29 mouse cellular contexts compared by ENCODE assay signal in the genomic region with DNA sequence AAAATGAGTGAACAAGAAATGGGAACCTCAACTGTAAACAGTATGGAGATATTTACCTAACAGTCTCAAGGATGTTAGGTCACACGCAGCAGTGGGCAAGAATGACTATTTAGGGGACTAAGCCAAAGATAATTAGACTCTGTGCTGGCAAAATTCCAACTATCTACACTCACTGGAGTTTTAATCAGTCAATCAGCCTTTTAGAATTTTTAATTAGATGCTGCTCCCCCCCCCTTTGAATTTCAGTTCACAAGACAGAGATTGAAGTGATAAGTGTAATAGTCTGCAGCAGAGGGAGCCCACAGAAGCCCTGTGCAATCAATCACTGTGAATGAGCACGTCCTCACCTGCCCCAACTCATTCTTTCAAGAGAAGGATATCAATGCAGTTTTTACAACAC.
DNase-seq lines count a peak whose midpoint lies in the region; ATAC-seq lines count a peak whose summit lies in the region.
"Had no signal": no experiment of that assay in that cellular context is flagged by ENCODE, and none has a peak within 500 bp of the region (broad histone marks: within the 10 kb centered on the region; RNA-seq: fewer than 3 reads in every experiment).

No protein-coding gene starts in this region.

- H3K27me3 ChIP-seq in hindbrain, embryonic 14.5 days (ENCODE audit: control insufficient read depth, insufficient read depth, low read length): no peaks in the 10 kb centered on the region
- H3K27me3 ChIP-seq in hindbrain, embryonic 12.5 days: no peaks in the 10 kb centered on the region
- H3K27me3 ChIP-seq in midbrain, embryonic 14.5 days (ENCODE audit: control insufficient read depth, insufficient read depth, low read length): no peaks in the 10 kb centered on the region
- H3K27me3 ChIP-seq in midbrain, embryonic 16.5 days (ENCODE audit: control insufficient read depth, insufficient read depth, low read depth, low read length): no peaks in the 10 kb centered on the region
- H3K27me3 ChIP-seq in forebrain, embryonic 13.5 days: no peaks in the 10 kb centered on the region
- no peaks in the 10 kb centered on the region for H3K27me3 ChIP-seq in forebrain, embryonic 16.5 days (replicated peaks; ENCODE audit: control insufficient read depth, insufficient read depth, low read length)
- H3K27me3 ChIP-seq: embryonic facial prominence, embryonic 12.5 days; heart, embryonic 13.5 days; kidney, embryonic 15.5 days; limb, embryonic 12.5 days; liver, embryonic 15.5 days; lung, embryonic 15.5 days; megakaryocyte, embryonic 14.5 days; neural tube, embryonic 15.5 days had no signal

- no peak overlapping the region for H3K4me2 ChIP-seq in hindbrain, embryonic 14.5 days (replicated peaks)
- H3K4me2 ChIP-seq in hindbrain, embryonic 12.5 days (replicated peaks): no peak overlapping the region
- no peak overlapping the region for H3K4me2 ChIP-seq in midbrain, embryonic 14.5 days (ENCODE audit: low read length)
- no peak overlapping the region for H3K4me2 ChIP-seq in midbrain, embryonic 16.5 days (ENCODE audit: low read length)
- no peak overlapping the region for H3K4me2 ChIP-seq in forebrain, embryonic 13.5 days
- no peak overlapping the region for H3K4me2 ChIP-seq in forebrain, embryonic 16.5 days (ENCODE audit: low read length)
- H3K4me2 ChIP-seq: embryonic facial prominence, embryonic 12.5 days; heart, embryonic 13.5 days; kidney, embryonic 15.5 days; limb, embryonic 12.5 days; liver, embryonic 15.5 days; lung, embryonic 15.5 days; neural tube, embryonic 15.5 days had no signal

- no peak overlapping the region for H3K9ac ChIP-seq in hindbrain, embryonic 14.5 days
- no peak overlapping the region for H3K9ac ChIP-seq in hindbrain, embryonic 12.5 days
- H3K9ac ChIP-seq in midbrain, embryonic 14.5 days (replicated peaks; ENCODE audit: low read length): no peak overlapping the region
- no peak overlapping the region for H3K9ac ChIP-seq in midbrain, embryonic 16.5 days (ENCODE audit: low read depth, low read length)
- H3K9ac ChIP-seq in forebrain, embryonic 13.5 days: no peak overlapping the region
- no peak overlapping the region for H3K9ac ChIP-seq in forebrain, embryonic 16.5 days (replicated peaks; ENCODE audit: low read depth, low read length)
- H3K9ac ChIP-seq: embryonic facial prominence, embryonic 12.5 days; heart, embryonic 13.5 days; kidney, embryonic 15.5 days; limb, embryonic 12.5 days; liver, embryonic 15.5 days; lung, embryonic 15.5 days; neural tube, embryonic 15.5 days had no signal

- 34% methylated on average over 2 of the region's 2 CpGs for WGBS in hindbrain, embryonic 14.5 days
- 58% methylated on average over 2 of the region's 2 CpGs for WGBS in hindbrain, embryonic 12.5 days
- WGBS in midbrain, embryonic 14.5 days: 60% methylated on average over 2 of the region's 2 CpGs
- WGBS in midbrain, embryonic 16.5 days: 61% methylated on average over 2 of the region's 2 CpGs
- WGBS in forebrain, embryonic 13.5 days: 17% methylated on average over 2 of the region's 2 CpGs
- WGBS in forebrain, embryonic 16.5 days: 10% methylated on average over 2 of the region's 2 CpGs

- peak; percentile 64 for DNase-seq in hindbrain, embryonic 14.5 days (ENCODE audit: low spot score)
- peak; percentile 60 for DNase-seq in midbrain, embryonic 14.5 days
- DNase-seq in MN1 (ENCODE audit: low spot score): no peak
- DNase-seq: adrenal gland, adult 8-10 months; B cell, adult 2 months; cerebellum, adult 11 months; cerebellum, adult 9-10 months; cerebellum, postnatal 36 days; gastrocnemius, postnatal 10 days; heart, postnatal 10 days; kidney, adult 18-20 months; kidney, postnatal 25 days; lung, postnatal 36 days; right cerebral cortex, postnatal 4 days; thymus, adult 2 months; thymus, postnatal 36 days had no signal

- H3K36me3 ChIP-seq in hindbrain, embryonic 14.5 days (replicated peaks; ENCODE audit: control insufficient read depth, insufficient read depth): no peaks in the 10 kb centered on the region
- no peaks in the 10 kb centered on the region for H3K36me3 ChIP-seq in hindbrain, embryonic 12.5 days
- H3K36me3 ChIP-seq in midbrain, embryonic 14.5 days (ENCODE audit: control insufficient read depth, insufficient read depth, low read length): no peaks in the 10 kb centered on the region
- no peaks in the 10 kb centered on the region for H3K36me3 ChIP-seq in midbrain, embryonic 16.5 days (ENCODE audit: control insufficient read depth, insufficient read depth, low read length)
- no peaks in the 10 kb centered on the region for H3K36me3 ChIP-seq in forebrain, embryonic 13.5 days (ENCODE audit: poor library complexity, severe bottlenecking)
- no peaks in the 10 kb centered on the region for H3K36me3 ChIP-seq in forebrain, embryonic 16.5 days (ENCODE audit: control insufficient read depth, insufficient read depth)
- H3K36me3 ChIP-seq: embryonic facial prominence, embryonic 12.5 days; heart, embryonic 13.5 days; kidney, embryonic 15.5 days; limb, embryonic 12.5 days; liver, embryonic 15.5 days; lung, embryonic 15.5 days; neural tube, embryonic 15.5 days had no signal

- no peak overlapping the region for H3K4me3 ChIP-seq in hindbrain, embryonic 14.5 days (replicated peaks; ENCODE audit: low read length)
- no peak overlapping the region for H3K4me3 ChIP-seq in hindbrain, embryonic 12.5 days
- H3K4me3 ChIP-seq in midbrain, embryonic 14.5 days (replicated peaks; ENCODE audit: low read depth, low read length): no peak overlapping the region
- no peak overlapping the region for H3K4me3 ChIP-seq in midbrain, embryonic 16.5 days (ENCODE audit: low read depth, low read length)
- H3K4me3 ChIP-seq in forebrain, embryonic 13.5 days: no peak overlapping the region
- no peak overlapping the region for H3K4me3 ChIP-seq in forebrain, embryonic 16.5 days (replicated peaks; ENCODE audit: low read length)
- H3K4me3 ChIP-seq: embryonic facial prominence, embryonic 12.5 days; heart, embryonic 13.5 days; kidney, embryonic 15.5 days; left cerebral cortex, adult 2 months; limb, embryonic 12.5 days; liver, embryonic 15.5 days; lung, embryonic 15.5 days; megakaryocyte, embryonic 14.5 days; neural tube, embryonic 15.5 days had no signal

- no peaks in the 10 kb centered on the region for H3K9me3 ChIP-seq in hindbrain, embryonic 14.5 days (ENCODE audit: control insufficient read depth, low read length)
- no peaks in the 10 kb centered on the region for H3K9me3 ChIP-seq in hindbrain, embryonic 12.5 days (replicated peaks)
- H3K9me3 ChIP-seq in midbrain, embryonic 14.5 days (ENCODE audit: control insufficient read depth, low read length): no peaks in the 10 kb centered on the region
- H3K9me3 ChIP-seq in midbrain, embryonic 16.5 days (replicated peaks; ENCODE audit: control insufficient read depth, low read length, poor library complexity, severe bottlenecking): no peaks in the 10 kb centered on the region
- H3K9me3 ChIP-seq in forebrain, embryonic 13.5 days (replicated peaks): no peaks in the 10 kb centered on the region
- H3K9me3 ChIP-seq in forebrain, embryonic 16.5 days (ENCODE audit: control insufficient read depth, low read length): no peaks in the 10 kb centered on the region
- H3K9me3 ChIP-seq: embryonic facial prominence, embryonic 12.5 days; heart, embryonic 13.5 days; kidney, embryonic 15.5 days; limb, embryonic 12.5 days; liver, embryonic 15.5 days; lung, embryonic 15.5 days; megakaryocyte, embryonic 14.5 days; neural tube, embryonic 15.5 days had no signal

- no peaks in the 10 kb centered on the region for H3K4me1 ChIP-seq in hindbrain, embryonic 14.5 days (replicated peaks; ENCODE audit: control insufficient read depth, insufficient read depth, low read length)
- no peaks in the 10 kb centered on the region for H3K4me1 ChIP-seq in hindbrain, embryonic 12.5 days
- no peaks in the 10 kb centered on the region for H3K4me1 ChIP-seq in midbrain, embryonic 14.5 days (ENCODE audit: control insufficient read depth, insufficient read depth, low read length)
- H3K4me1 ChIP-seq in midbrain, embryonic 16.5 days (ENCODE audit: control insufficient read depth, insufficient read depth, low read length): no peaks in the 10 kb centered on the region
- peaks cover 7% of the 10 kb centered on the region for H3K4me1 ChIP-seq in forebrain, embryonic 13.5 days
- peaks cover 5% of the 10 kb centered on the region for H3K4me1 ChIP-seq in forebrain, embryonic 16.5 days (replicated peaks; ENCODE audit: control insufficient read depth, insufficient read depth, low read length)
- H3K4me1 ChIP-seq: embryonic facial prominence, embryonic 12.5 days; heart, embryonic 13.5 days; kidney, embryonic 15.5 days; limb, embryonic 12.5 days; liver, embryonic 15.5 days; lung, embryonic 15.5 days; megakaryocyte, embryonic 14.5 days; neural tube, embryonic 15.5 days had no signal

- H3K27ac ChIP-seq in hindbrain, embryonic 14.5 days: no peak overlapping the region
- H3K27ac ChIP-seq in hindbrain, embryonic 12.5 days: no peak overlapping the region
- H3K27ac ChIP-seq in midbrain, embryonic 14.5 days (replicated peaks; ENCODE audit: low read depth, low read length): no peak overlapping the region
- no peak overlapping the region for H3K27ac ChIP-seq in midbrain, embryonic 16.5 days (ENCODE audit: low read length)
- H3K27ac ChIP-seq in forebrain, embryonic 13.5 days: no peak overlapping the region
- H3K27ac ChIP-seq in forebrain, embryonic 16.5 days (ENCODE audit: low read length): no peak overlapping the region
- H3K27ac ChIP-seq: embryonic facial prominence, embryonic 12.5 days; heart, embryonic 13.5 days; kidney, embryonic 15.5 days; left cerebral cortex, adult 2 months; limb, embryonic 12.5 days; liver, embryonic 15.5 days; lung, embryonic 15.5 days; neural tube, embryonic 15.5 days had no signal

- peak; percentile 83; the same call in 1 of the 2 replicates for ATAC-seq in hindbrain, embryonic 14.5 days (ENCODE audit: low FRiP score)
- ATAC-seq in hindbrain, embryonic 12.5 days (ENCODE audit: low FRiP score): no peak
- ATAC-seq in midbrain, embryonic 14.5 days (ENCODE audit: low FRiP score, low TSS enrichment): no peak
- ATAC-seq in midbrain, embryonic 16.5 days: no peak
- peak; percentile 73 for ATAC-seq in forebrain, embryonic 13.5 days
- peak; percentile 52 for ATAC-seq in forebrain, embryonic 16.5 days

Comparison
In these comparisons a context has a peak if more than half of its experiments do, and no peak if none do; other contexts are left out.
1. ATAC-seq: peak in hindbrain, embryonic 14.5 days (single experiment), forebrain, embryonic 13.5 days (single experiment) and forebrain, embryonic 16.5 days (single experiment); none in hindbrain, embryonic 12.5 days (single experiment), midbrain, embryonic 14.5 days (single experiment) and midbrain, embryonic 16.5 days (single experiment).